ENCODE assay signal across 1 mouse cellular context in the genomic region with DNA sequence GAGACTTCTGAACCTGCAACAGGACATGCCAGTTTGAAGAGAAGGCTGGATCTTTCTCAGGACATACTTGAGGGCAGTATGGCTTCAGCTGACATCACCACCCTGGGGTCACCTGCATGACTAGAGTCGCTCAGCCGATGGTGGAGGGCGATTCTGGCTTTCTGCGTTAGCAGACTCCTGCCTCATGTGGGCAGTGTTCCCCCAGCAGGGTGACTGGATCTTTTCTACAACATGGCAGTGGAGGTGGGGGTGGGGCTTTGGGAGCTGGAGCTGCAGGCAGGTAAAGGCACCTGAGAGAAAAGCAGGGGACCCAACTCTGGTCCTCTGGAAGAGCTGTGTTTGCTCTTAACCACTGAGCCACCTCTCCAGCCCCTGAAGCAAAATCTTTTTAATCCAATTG.
A peak's percentile ranks its signal among the peaks of the same experiment; 100 is the strongest.
TF ChIP-seq lines count a peak whose summit lies in the region.

No protein-coding gene starts in this region.

TF ChIP-seq in CH12.LX, 34 proteins besides CTCF, POLR2A, EP300 and RAD21 (continued from another document):
- TF ChIP-seq JUN (IDR thresholded peaks at IDR 0.05; ENCODE audit: insufficient read depth, low read depth, low read length), result no peak
- peak; percentile 20; the same call in 1 of the 2 replicates for TF ChIP-seq SMC3 (IDR thresholded peaks at IDR 0.05; ENCODE audit: low read depth, low read length)
